Mouse (Mus musculus): ENCODE results near the gene Kcnn3.

Kcnn3 gene

GRCm38 (mm10) chr3:89617360-89617759 lies 97.4 kb downstream of the Kcnn3 start:
- DNase-seq = no peak

DNA sequence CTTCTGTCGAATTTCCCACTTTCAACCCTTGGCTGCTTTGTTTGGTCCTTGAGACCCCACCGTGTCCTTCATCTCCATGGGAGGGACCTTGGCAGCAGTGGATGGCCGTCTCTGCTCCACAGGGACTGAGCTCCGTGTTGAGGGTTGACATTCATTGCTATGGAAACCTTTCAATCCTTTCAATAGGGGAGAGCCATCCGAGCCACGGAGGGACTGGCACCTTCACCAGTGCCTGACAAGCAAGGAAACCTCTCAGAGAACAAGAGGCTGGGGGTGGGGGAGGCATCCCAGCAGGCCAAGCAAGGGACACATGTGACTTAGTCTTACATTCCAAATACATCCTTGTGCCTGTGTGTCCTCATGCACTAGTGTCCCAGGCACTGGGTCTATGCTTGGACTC lies 102.9 kb downstream of the Kcnn3 start:
- no peak for DNase-seq

DNA sequence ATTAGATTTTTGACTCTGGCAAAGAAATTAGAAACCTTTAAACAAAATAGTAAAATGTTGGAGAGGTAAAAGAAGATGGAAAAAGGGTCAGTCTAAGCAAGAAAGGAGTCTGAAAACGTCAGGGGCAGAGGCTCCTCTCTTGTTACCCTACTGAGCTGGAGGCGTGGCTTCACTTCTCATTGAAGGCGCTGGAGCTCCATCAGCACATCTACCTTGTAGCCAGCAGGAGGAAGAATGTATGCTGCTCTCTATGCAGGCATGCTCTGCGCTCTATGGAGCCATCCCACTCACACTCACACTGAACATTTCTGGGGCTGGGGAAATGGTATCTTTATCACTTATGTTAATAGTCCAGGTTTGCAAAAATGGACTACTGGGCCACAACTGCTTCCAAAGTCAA lies 103.6 kb downstream of the Kcnn3 start:
- DNase-seq = no peak

DNA sequence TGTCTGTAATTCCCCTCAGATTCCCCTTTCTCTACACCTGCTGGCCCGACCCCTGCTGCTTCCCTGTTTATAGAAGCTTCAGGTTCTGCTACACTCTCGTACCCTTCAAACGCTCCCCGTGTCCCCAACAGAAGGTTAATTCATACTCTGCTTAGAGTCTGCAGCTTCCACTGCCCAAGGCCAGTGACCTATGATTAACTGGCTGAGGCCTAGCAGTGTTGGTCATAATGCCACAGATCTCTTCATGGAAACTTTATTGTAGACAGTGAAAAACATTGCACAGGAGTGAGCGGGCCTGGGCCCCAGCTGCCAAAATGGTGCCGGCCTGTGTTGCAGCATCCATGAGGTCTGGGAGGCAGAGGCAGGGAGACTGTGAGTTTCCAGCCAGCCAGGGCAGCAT lies 104.0 kb downstream of the Kcnn3 start:
- no peak for DNase-seq

- no peak for DNase-seq
These were observed 105.0 kb downstream of the Kcnn3 start for GRCm38 (mm10) chr3:89624814-89625445.

DNA sequence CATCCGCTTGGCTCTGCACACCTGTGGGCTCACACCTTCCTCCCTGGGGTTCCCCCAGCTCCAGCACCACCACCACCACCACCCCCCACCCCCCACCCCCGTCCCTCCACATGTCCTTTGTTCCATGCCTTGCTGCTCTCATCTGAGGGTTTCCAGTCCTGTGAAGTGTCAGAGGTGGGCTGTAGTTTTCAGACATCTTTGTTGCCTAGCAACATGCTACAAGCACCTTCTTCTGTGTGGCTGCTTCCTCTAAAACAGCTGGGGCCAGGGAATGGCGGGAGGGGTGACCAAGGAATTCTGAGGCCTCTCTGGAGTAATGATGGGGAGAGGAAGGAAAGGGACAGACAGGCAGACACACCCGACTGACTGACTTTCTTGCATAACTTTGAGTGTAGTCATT lies 106.6 kb downstream of the Kcnn3 start:
- DNase-seq = no peak

- DNase-seq = peak; percentile 51 to 57
These were observed 109.8 kb downstream of the Kcnn3 start for GRCm38 (mm10) chr3:89629811-89630210.

DNA sequence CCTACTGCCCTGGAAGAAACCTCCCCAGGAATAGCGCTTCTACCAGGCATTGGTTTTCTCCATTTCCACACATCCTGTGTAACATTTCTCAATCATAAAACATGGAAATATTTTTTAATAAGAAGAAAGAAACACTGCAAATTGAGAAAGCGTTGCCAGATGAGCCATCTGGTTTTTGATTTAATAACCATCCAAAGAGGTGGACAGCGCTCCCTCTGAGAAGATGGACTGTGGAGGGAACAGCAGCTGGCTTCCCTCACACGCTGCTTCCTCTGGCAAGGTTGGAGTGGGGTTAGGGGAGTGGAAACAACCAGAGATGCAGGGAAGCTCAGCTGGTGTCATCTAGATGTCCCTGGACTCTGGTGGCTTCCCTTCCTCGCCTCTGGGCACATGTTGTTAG lies 111.8 kb downstream of the Kcnn3 start:
- DNase-seq = peak; percentile 59 to 67

GRCm38 (mm10) chr3:89633531-89633930 lies 113.6 kb downstream of the Kcnn3 start:
- no peak for DNase-seq

- DNase-seq = no peak
These were observed 114.0 kb downstream of the Kcnn3 start for GRCm38 (mm10) chr3:89633941-89634340.

DNA sequence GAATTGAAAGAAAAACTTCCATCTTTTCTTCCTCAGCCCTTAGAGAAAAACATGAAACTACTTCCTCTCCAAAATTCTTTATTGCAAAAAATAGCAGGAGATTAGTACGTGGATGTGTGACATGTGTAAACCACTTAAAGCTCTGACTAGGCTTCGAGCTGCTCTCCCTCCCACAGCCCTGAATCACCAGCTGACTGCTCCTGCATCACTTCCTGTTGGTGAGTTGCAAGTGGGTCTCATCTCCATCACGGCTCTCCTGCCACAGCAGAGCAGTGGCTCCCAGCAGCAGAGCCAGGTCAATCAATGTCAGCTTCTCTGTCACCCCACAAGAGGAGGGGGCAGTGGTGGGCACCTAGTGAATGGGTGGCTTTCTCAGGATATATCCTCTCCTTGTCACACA lies 120.8 kb downstream of the Kcnn3 start:
- DNase-seq = no peak

DNA sequence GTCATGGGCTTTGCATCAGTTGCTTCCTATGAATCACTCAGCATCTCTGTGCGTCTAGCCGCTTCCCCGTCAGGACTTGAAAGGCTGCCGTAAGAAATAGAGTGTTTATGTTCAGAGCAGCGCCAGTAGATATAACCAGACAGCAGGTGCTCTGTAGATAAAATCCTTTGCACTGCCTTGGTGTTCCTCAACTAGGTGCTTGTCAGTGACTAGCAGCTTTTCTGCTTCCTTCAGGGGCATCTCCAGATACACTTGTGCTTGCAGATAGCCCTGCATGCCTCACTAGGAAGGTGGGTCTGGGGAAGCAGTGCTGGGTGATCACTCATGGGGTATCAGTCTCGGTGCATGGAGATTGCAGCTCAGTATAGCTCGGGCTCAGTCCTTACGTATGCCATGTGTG lies 123.4 kb downstream of the Kcnn3 start:
- DNase-seq = no peak

DNA sequence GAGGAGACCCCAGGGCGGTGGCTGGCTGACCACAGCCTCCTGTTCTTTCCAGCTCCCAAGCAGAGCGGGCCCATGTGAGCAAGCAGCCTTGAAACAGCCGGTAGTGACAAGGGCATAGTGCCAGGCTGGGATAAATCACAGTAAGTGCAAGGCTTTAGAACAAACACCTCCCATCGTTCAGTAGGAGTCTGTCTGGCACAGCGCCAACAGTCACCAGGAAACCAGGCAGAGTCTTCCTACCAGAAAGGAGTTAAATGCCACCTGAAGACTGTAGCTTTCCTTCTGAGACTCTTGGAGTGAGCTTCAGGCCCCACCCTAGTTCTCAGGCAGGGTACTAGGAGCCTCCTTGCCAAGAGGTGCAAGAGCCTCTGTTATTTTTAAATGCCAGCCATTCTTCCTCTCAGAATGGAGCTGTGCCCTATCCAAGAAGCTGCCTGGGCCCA lies 126.9 kb downstream of the Kcnn3 start:
- peak; percentile 87 to 91 for DNase-seq

- peak in 1 of 2 experiments; percentile 43 for DNase-seq
These were observed 127.4 kb downstream of the Kcnn3 start for GRCm38 (mm10) chr3:89647268-89647874.

- DNase-seq = no peak
These were observed 129.9 kb downstream of the Kcnn3 start for GRCm38 (mm10) chr3:89649890-89650289.

- DNase-seq = peak in 1 of 2 experiments; percentile 33
These were observed 133.4 kb downstream of the Kcnn3 start for GRCm38 (mm10) chr3:89653231-89653954.

DNA sequence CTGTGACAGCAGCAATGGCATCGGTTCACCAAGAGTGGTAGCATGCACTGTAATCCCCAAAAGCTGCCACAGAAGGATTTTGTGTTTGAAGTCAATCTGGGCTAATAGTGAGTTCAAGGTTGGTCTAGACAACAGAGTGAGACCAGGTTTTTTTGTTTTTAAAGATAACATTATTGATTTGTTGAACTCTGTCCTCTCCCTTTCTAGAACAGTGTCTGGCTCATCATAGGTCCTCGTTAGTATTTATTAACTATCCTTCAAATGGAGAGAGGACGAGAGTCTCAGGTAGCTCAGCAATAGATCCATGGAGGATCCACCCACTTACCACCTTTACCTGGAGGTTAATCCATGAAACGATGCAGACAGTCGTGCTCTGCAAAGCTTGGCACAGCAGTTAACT lies 137.1 kb downstream of the Kcnn3 start:
- no peak for DNase-seq

DNA sequence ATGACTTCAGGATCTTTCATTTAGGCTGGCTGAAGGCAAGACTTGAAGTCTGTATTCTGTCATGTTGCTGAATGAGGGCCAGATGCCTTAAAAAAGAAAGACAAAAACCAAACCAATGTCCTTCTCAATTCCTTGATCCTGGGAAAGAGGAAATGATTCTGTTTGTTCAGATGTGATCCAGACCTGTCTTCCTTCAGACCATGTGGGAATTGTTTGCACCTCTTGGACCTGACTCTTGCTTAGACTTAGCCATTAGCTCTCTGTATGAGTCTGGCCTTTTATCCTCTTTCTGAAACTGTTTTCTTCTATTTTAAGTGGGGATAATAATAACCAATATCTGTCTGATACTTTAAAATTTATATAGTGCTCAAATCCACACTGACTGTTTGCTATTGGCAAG lies 138.5 kb downstream of the Kcnn3 start:
- no peak for DNase-seq

DNA sequence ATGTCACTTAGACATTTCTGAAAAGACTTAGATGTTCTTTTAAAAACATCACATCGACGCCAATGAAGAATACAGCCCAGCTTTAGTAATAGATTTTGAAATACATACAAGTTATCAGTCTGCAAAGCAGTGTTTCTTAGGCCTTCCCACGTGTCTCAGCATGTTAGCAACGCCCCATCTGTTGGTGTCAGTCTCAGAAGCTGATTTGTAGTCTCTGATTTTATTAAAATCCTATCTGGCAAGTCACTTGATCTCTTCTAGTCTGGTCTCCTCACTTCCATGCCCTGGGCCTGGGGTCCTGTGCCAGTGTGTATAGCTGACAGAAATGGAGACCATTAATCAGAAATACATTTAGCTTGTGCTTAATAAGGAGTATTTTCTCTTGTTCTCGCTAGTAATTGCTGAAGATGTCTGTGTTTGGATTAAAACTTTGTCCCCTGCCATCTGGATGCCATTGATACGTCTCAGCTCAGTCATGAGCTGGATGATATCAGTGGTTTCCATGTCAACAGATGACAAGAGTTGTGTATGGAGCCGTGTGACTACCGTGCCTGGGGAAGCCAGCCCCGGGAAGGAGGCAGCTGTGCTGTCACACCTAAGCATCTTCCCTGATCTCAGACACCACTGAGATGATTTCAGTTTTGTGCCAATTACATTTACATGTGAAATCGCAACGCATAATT lies 140.1 kb downstream of the Kcnn3 start:
- DNase-seq = no peak

- peak; percentile 37 to 54 for DNase-seq
These were observed 144.8 kb downstream of the Kcnn3 start for GRCm38 (mm10) chr3:89664808-89665207.

- peak in 1 of 2 experiments; percentile 24 for DNase-seq
These were observed 147.2 kb downstream of the Kcnn3 start for GRCm38 (mm10) chr3:89667131-89667530.

DNA sequence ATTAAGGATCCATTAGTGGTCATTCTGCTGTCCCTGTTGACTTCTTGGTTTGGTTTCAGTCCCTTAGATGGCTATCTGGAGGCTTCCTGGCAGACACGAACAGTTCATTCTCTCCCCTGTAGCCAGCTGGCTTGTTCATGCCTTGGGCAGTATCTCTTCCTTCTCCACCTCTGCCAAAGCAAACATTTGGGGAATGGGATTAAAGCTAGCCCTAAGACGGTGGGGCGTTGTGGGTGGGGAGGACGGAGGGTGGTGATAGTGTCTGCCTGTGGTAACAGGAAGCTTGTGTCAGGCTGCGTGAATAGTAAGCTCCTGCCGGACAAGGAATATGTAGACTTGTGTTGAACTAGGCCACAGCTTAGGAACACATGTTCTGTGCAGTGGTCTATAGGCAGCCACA lies 151.4 kb downstream of the Kcnn3 start:
- peak; percentile 11 to 17 for DNase-seq

DNA sequence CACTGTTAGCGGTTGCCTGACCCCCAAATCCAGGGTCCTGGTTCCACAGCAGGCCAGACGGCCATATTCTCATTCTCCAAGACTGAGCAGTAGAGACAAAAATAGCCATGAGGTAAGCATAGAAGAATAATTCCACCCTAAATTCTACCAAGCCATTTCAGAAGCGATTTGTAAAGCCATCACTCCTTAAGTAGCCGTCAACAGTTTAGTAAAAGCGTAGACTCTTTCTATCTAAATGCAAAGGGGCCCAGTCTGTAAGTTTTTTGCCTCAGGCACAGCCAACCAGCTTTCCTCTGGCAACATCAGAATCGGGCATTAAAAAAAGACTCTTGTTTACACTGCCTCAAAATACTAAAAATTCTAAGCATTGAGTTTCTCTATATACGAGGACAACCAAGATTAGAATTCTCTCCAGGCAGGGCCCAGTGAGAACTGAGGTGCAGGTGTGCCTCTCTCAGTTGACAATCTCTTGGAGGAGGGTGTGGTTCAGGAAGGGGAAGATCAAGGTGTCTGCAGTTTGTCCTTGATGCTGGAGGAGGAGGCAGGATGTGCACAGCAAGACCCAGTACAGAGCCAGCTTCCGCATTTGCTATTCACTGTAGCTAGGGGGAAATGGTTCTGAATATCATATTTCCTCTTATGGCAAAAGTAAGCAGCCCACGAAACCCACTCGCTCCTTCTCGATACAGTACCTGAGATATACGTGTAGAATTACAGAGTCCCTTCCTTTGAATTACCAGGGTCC lies 152.8 kb downstream of the Kcnn3 start:
- no peak for DNase-seq

All from kidney, postnatal 4 days (tissue).